Mouse (Mus musculus): ENCODE results near the gene Gng4. TPM values are rescaled to one million over a fixed set of nuclear protein-coding genes. Genes with fewer than 3 reads are reported as not detected.
"Not testable (repeated sequence)": the region's sequence is repeated elsewhere in the genome, so short reads cannot be mapped to it uniquely, and the experiment has no call there.

The Gng4 gene
- polyA plus RNA-seq, 1 experiment = 37.7 TPM

GRCm38 (mm10) chr13:13784981-13785783, 1.3 kb downstream of the Gng4 start:
- TF ChIP-seq POLR2A (IDR thresholded peaks at IDR 0.05; ENCODE audit: borderline replicate concordance, extremely low read depth, insufficient read depth, insufficient read length, poor library complexity, severe bottlenecking) (no peak), CTCF (IDR thresholded peaks at IDR 0.05; ENCODE audit: borderline replicate concordance, extremely low read depth, insufficient read depth, insufficient read length) (peak; percentile 18; the same call in 1 of the 2 replicates)
- peak; percentile 52 for DNase-seq (ENCODE audit: low read depth)

- no peak for DNase-seq (ENCODE audit: low read depth)
- TF ChIP-seq POLR2A (IDR thresholded peaks at IDR 0.05; ENCODE audit: borderline replicate concordance, extremely low read depth, insufficient read depth, insufficient read length, poor library complexity, severe bottlenecking) (no peak), CTCF (IDR thresholded peaks at IDR 0.05; ENCODE audit: borderline replicate concordance, extremely low read depth, insufficient read depth, insufficient read length) (no peak)
Measured at GRCm38 (mm10) chr13:13786971-13787370, 3.1 kb downstream of the Gng4 start.

- TF ChIP-seq CTCF (IDR thresholded peaks at IDR 0.05; ENCODE audit: borderline replicate concordance, extremely low read depth, insufficient read depth, insufficient read length) (no peak), POLR2A (IDR thresholded peaks at IDR 0.05; ENCODE audit: borderline replicate concordance, extremely low read depth, insufficient read depth, insufficient read length, poor library complexity, severe bottlenecking) (no peak)
- no peak for DNase-seq (ENCODE audit: low read depth)
Measured at GRCm38 (mm10) chr13:13788070-13788469, 4.2 kb downstream of the Gng4 start.

DNA sequence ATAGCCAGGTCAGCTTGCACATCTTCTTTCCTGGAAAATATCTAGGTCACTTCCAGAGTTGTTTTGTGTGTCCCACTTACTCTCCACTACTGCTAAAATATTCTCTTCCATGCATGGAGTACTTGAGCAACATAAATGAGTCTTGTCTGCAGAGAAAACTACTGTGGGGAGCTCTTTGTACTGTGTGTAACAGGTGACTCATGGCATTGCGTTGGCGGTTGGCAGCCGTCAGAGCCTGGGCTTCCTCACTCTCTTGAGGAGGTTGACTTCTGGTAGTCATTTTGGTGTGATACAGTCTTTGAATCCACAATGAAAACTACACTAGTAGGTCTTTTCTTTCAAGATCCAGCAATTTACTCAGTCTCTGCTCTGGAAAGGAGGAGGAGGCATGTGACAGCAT, 8.1 kb downstream of the Gng4 start:
- no peak for DNase-seq (ENCODE audit: low read depth)

DNA sequence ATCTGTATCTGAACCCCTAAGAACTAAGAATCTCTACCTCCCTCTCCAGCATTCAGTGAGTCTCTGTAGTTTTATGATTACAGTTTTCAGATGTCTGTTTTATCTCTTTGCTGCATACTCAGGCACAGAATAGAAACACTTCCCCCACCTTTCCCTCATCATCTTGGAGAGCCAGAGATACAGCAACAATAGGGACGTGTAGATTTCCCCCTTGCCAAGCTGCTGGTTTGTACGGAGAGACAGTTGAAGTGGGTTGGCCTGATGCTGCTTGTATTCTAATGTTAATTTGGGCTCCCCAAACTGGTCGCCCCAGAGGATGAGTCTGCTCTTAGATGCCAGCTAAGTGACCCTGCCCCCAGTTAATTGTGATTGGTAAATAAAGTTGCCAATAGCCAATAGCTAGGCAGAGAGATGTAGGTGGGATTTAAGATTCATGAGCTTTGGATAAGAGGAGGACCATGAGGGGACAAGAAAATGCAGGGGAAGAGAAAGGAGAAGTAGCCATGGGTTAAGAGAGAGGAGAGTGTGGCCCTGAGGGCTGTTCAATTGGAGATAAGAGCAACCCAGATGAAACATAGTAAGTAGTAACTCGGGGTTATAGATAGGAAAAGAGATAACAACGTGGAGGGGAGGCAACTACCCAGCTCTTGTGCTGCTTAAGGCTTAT, 11.4 kb downstream of the Gng4 start:
- no peak for DNase-seq (ENCODE audit: low read depth)
- TF ChIP-seq CTCF (IDR thresholded peaks at IDR 0.05; ENCODE audit: borderline replicate concordance, extremely low read depth, insufficient read depth, insufficient read length) (no peak), POLR2A (IDR thresholded peaks at IDR 0.05; ENCODE audit: borderline replicate concordance, extremely low read depth, insufficient read depth, insufficient read length, poor library complexity, severe bottlenecking) (no peak)

More for the DNA sequence above, 8.1 kb downstream of the Gng4 start:
- TF ChIP-seq CTCF (IDR thresholded peaks at IDR 0.05; ENCODE audit: borderline replicate concordance, extremely low read depth, insufficient read depth, insufficient read length) = no peak

DNA sequence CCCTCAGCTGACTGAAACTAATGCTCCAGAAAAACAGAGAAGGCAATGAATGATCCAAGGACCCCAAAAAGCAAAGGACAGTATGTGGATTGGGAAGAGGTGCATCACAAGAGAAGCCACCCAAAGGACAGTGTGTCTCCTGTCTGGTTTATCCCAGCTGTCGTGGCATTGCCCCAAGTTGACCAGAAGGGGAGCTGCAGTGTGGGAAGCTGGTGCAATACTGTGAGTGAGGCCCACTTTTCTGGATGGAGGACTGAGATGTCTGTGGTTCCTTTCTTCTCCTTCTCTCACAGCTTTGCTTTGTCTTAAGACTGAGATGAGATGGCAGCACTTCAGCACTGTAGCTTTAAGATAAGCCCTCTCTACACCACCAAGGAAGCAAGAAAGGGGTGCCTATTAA, 12.2 kb downstream of the Gng4 start:
- DNase-seq (ENCODE audit: low read depth) = no peak
- no peak; the same call in 1 of the 2 replicates for TF ChIP-seq CTCF (IDR thresholded peaks at IDR 0.05; ENCODE audit: borderline replicate concordance, extremely low read depth, insufficient read depth, insufficient read length)
- TF ChIP-seq POLR2A (IDR thresholded peaks at IDR 0.05; ENCODE audit: borderline replicate concordance, extremely low read depth, insufficient read depth, insufficient read length, poor library complexity, severe bottlenecking) = no peak

DNA sequence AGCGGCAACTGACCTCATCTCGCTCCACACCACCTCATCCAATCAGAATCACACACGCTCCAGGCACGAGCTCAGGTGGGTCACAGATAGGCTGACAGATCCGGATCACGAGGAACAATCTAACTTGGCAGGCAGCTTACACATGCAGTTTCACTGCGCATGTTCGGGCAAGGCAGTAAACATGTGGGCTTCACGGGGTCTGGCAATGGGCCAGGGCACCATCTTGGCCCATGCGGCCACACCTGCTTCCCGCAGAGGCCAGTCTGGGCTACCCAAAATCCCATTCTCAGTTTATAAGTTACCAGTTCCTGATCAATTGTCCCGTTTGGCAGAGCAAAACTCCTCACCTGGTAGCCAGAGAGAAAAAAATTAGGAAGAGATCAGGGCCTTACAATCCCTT, 14.0 kb downstream of the Gng4 start:
- DNase-seq (ENCODE audit: low read depth) = not testable (repeated sequence)

DNA sequence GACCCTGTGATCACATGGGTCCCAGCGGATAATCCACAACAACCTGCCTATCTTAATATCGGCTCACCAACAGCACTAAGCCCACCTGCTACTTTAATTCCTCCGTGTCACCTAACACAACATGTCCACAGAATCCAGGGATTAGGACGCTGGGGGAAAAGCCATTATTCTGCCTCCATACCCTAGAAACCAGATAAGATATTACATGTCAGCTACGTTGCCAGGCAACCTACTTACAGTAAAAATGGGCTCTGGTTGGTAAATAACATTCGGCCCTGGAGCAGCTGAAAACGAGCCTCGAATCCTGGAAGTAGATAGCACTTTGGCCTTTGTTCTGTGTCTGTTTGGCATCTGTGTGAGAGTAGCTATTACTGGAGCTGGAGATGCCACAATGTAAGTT, 14.9 kb downstream of the Gng4 start:
- peak; percentile 26 for DNase-seq (ENCODE audit: low read depth)
- TF ChIP-seq CTCF (IDR thresholded peaks at IDR 0.05; ENCODE audit: borderline replicate concordance, extremely low read depth, insufficient read depth, insufficient read length) = no peak
- no peak for TF ChIP-seq POLR2A (IDR thresholded peaks at IDR 0.05; ENCODE audit: borderline replicate concordance, extremely low read depth, insufficient read depth, insufficient read length, poor library complexity, severe bottlenecking)

- DNase-seq (ENCODE audit: low read depth) = peak; percentile 67
- no peak for TF ChIP-seq CTCF (IDR thresholded peaks at IDR 0.05; ENCODE audit: borderline replicate concordance, extremely low read depth, insufficient read depth, insufficient read length)
- no peak for TF ChIP-seq POLR2A (IDR thresholded peaks at IDR 0.05; ENCODE audit: borderline replicate concordance, extremely low read depth, insufficient read depth, insufficient read length, poor library complexity, severe bottlenecking)
Measured at GRCm38 (mm10) chr13:13808337-13809132, 24.7 kb downstream of the Gng4 start.

DNA sequence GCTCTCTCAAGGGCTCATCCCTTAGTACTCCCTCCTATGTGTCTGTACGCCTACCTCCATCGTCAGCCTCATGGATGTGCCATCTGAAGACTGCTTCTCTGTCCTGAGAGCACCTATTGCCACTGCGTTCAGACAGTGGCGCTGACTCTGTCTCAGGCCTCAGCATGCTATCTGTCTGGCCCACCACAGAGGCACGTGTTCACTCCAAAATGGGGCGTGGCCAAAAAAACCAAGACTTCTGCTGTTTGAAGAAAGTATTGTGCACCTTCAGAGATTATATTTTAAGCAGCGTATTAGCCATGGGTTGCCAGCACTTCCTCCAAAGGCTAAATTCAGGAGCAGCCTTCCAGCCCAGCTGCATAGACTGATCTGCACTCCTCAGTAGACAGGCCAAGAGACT, 27.0 kb downstream of the Gng4 start:
- TF ChIP-seq POLR2A (IDR thresholded peaks at IDR 0.05; ENCODE audit: borderline replicate concordance, extremely low read depth, insufficient read depth, insufficient read length, poor library complexity, severe bottlenecking) = no peak
- no peak for TF ChIP-seq CTCF (IDR thresholded peaks at IDR 0.05; ENCODE audit: borderline replicate concordance, extremely low read depth, insufficient read depth, insufficient read length)
- no peak for DNase-seq (ENCODE audit: low read depth)

- no peak for DNase-seq (ENCODE audit: low read depth)
- no peak for TF ChIP-seq POLR2A (IDR thresholded peaks at IDR 0.05; ENCODE audit: borderline replicate concordance, extremely low read depth, insufficient read depth, insufficient read length, poor library complexity, severe bottlenecking)
- no peak for TF ChIP-seq CTCF (IDR thresholded peaks at IDR 0.05; ENCODE audit: borderline replicate concordance, extremely low read depth, insufficient read depth, insufficient read length)
Measured at GRCm38 (mm10) chr13:13818696-13819095, 34.8 kb downstream of the Gng4 start.

All from brain, embryonic 14.5 days (tissue).